Comparison of ENCODE assay signal across 18 mouse cellular contexts in genomic region chr4:147349687-147350415, GRCm38 (mm10). TPM values are rescaled to one million over a fixed set of nuclear protein-coding genes. Genes with fewer than 3 reads are reported as not detected.
DNase-seq lines count a peak whose midpoint lies in the region; ATAC-seq and TF ChIP-seq lines count a peak whose summit lies in the region.
"Not testable (repeated sequence)": the region's sequence is repeated elsewhere in the genome, so short reads cannot be mapped to it uniquely, and the experiment has no call there.
"Had no signal": no experiment of that assay in that cellular context is flagged by ENCODE, and none has a peak within 500 bp of the region (broad histone marks: within the 10 kb centered on the region; RNA-seq: fewer than 3 reads in every experiment).

No protein-coding gene starts in this region.

- not testable (repeated sequence) for H3K27ac ChIP-seq in heart, embryonic 10.5 days; kidney, adult 2 months (ENCODE audit: insufficient read depth, low read depth, low read length); midbrain, embryonic 10.5 days (replicated peaks)

- DNase-seq in embryo, embryonic 10.5 days (ENCODE audit: low spot score), result peak; percentile 0
- DNase-seq in gastrocnemius, postnatal 25 days, result peak; percentile 10
- peak; percentile 70 for DNase-seq in heart, embryonic 10.5 days (ENCODE audit: low spot score)
- DNase-seq in kidney, adult 2 months, result peak; percentile 24
- peak; percentile 10 for DNase-seq in midbrain, embryonic 10.5 days (ENCODE audit: low spot score)
- peak; percentile 1 for DNase-seq in thymus, postnatal 0 days (ENCODE audit: low spot score)

- H3K4me3 ChIP-seq in heart, embryonic 10.5 days; kidney, adult 2 months (ENCODE audit: insufficient read depth, low read depth, low read length); midbrain, embryonic 10.5 days: not testable (repeated sequence)

- H3K4me1 ChIP-seq in heart, embryonic 10.5 days; kidney, adult 2 months (ENCODE audit: control insufficient read depth, insufficient read depth, low read length); midbrain, embryonic 10.5 days: not testable (repeated sequence)

- ATAC-seq in neutrophil, adult 5-6 weeks (ENCODE audit: extremely low read depth, insufficient number of reproducible peaks, low FRiP score, poor library complexity, severe bottlenecking), result 0 out of 2 replicates have a peak, but pooled peaks have one; percentile 23

- not testable (repeated sequence) for H3K27me3 ChIP-seq in heart, embryonic 10.5 days (ENCODE audit: insufficient read depth, poor library complexity, severe bottlenecking); kidney, adult 2 months (replicated peaks; ENCODE audit: control insufficient read depth, insufficient read depth, low read length); midbrain, embryonic 10.5 days (ENCODE audit: low read depth, poor library complexity, severe bottlenecking)

- TF ChIP-seq POLR2A in kidney, adult 2 months (IDR thresholded peaks at IDR 0.05; ENCODE audit: low read depth, low read length), result not testable (repeated sequence)

- TF ChIP-seq CTCF in kidney, adult 2 months (conservative IDR thresholded peaks at IDR 0.05; ENCODE audit: insufficient read depth, insufficient read length, low read depth, low read length), result not testable (repeated sequence)

- not testable (repeated sequence) for H3K36me3 ChIP-seq in heart, embryonic 10.5 days; kidney, adult 2 months (ENCODE audit: control insufficient read depth, insufficient read depth, low read length); midbrain, embryonic 10.5 days

- WGBS in heart, embryonic 10.5 days, result 77% methylated on average over 9 of the region's 9 CpGs
- WGBS in kidney, adult 2 months, result 81% methylated on average over 9 of the region's 9 CpGs
- 87% methylated on average over 9 of the region's 9 CpGs for WGBS in midbrain, embryonic 10.5 days

- peaks cover 45% of the 10 kb centered on the region for H3K9me3 ChIP-seq in heart, embryonic 10.5 days
- peaks cover 77% of the 10 kb centered on the region for H3K9me3 ChIP-seq in midbrain, embryonic 10.5 days (replicated peaks)

RNA-seq across cellular contexts. Expression of gene Zfp978, which starts 11.3 kb away (rescaled TPM):
- total RNA-seq in gastrocnemius, postnatal 25 days (2021), result not detected
- polyA plus RNA-seq in heart, embryonic 10.5 days (2016; fragmentation: Nextera tagmentation; extraction: Ambion mirVana), result 0.14 and 0.26 TPM in 2 replicates
- not detected in 2 replicates for polyA plus RNA-seq in kidney, adult 2 months (2012; rRNA removed)
- polyA plus RNA-seq in midbrain, embryonic 10.5 days (2016; fragmentation: Nextera tagmentation; extraction: Ambion mirVana), result not detected in 2 replicates
- not detected in 2 replicates for total RNA-seq in neutrophil, adult 5-6 weeks (2017)
- polyA plus RNA-seq in thymus, postnatal 0 days (2015; fragmentation: Nextera tagmentation; extraction: Ambion mirVana), result not detected in 2 replicates
- total RNA-seq: adrenal gland, postnatal 14 days; gastrocnemius, adult 8-10 months had no signal
- polyA plus RNA-seq: cortical plate, adult 2 months; embryonic facial prominence, embryonic 14.5 days; forebrain, embryonic 15.5 days; gonadal fat pad, adult 2 months; heart, embryonic 16.5 days; hindbrain, embryonic 10.5 days; hindbrain, embryonic 14.5 days had no signal

RNA-seq across cellular contexts. Expression of gene Zfp988, which starts 44.4 kb away (rescaled TPM):
- total RNA-seq in gastrocnemius, postnatal 25 days (2021), result not detected
- polyA plus RNA-seq in heart, embryonic 10.5 days (2016; fragmentation: Nextera tagmentation; extraction: Ambion mirVana), result 0.11 and 0.16 TPM in 2 replicates
- not detected in 2 replicates for polyA plus RNA-seq in kidney, adult 2 months (2012; rRNA removed)
- 0.06 and 0.09 TPM in 2 replicates for polyA plus RNA-seq in midbrain, embryonic 10.5 days (2016; fragmentation: Nextera tagmentation; extraction: Ambion mirVana)
- total RNA-seq in neutrophil, adult 5-6 weeks (2017), result not detected in 2 replicates
- 0.48 and 0.60 TPM in 2 replicates for polyA plus RNA-seq in thymus, postnatal 0 days (2015; fragmentation: Nextera tagmentation; extraction: Ambion mirVana)
- total RNA-seq: heart, adult 8-10 months; heart, postnatal 25 days had no signal
- polyA plus RNA-seq: embryonic facial prominence, embryonic 14.5 days; forebrain, embryonic 15.5 days; gonadal fat pad, adult 2 months; hindbrain, embryonic 10.5 days had no signal

Comparison
In these comparisons a context has a peak if more than half of its experiments do, and no peak if none do; other contexts are left out.
1. DNase-seq: peak in every context shown above with its lines; median percentile 70 in heart, embryonic 10.5 days; 24 in kidney, adult 2 months; 10 in gastrocnemius, postnatal 25 days; 10 in midbrain, embryonic 10.5 days; 1 in thymus, postnatal 0 days; 0 in embryo, embryonic 10.5 days.